Mouse (Mus musculus): ENCODE measurements around the gene Ssmem1. TPM values are rescaled to one million over a fixed set of nuclear protein-coding genes. Genes with fewer than 3 reads are reported as not detected.
A peak's percentile ranks its signal among the peaks of the same experiment; 100 is the strongest.

Ssmem1 gene
- not detected in 2 replicates for total RNA-seq (2014; fragmentation: Nextera tagmentation)
- 0.21 TPM in 1 of 2 replicates, not detected in the other for total RNA-seq (2017)

- peak; percentile 99 for ATAC-seq (replicated peaks; ENCODE audit: poor library complexity, severe bottlenecking)
Observed at GRCm38 (mm10) chr6:30509265-30510239, at the start of gene Ssmem1, which contains the start of gene Tmem209. TSS of gene Ssmem1 (plus strand) at chr6:30509849. TSS of gene Tmem209 (minus strand) at chr6:30509783.

- peak; percentile 39 for ATAC-seq (replicated peaks; ENCODE audit: poor library complexity, severe bottlenecking)
Observed at GRCm38 (mm10) chr6:30460750-30461446, 48.8 kb upstream of the Ssmem1 start.

DNA sequence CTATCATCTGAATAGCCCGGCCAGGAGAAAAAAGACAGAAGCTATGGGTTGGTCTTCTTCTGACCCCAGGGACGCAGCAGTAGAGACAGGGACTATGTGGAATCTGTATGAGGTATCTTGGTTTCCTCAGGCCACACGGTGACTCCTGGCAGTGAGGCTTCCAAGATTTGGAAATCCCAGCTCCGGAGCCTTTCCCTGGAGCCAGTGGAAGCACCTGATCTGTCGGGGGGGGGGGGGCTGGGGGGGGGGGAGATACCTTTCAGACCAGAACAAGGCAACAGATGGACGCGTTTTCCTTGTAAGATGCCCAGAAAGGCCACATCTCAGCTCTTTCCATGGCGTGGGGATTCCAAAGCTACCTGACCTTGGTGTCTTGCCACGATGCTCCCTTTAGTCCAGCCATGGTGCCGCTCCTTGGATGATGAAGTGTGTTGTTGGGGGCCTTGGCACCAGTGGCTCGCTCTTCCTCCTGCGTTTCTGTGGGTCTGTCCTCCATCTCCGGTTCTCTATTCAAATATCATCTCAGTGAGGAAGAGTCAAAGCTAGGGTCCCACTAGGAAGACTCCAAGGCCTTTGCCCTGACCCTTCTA, 47.8 kb upstream of the Ssmem1 start:
- ATAC-seq (replicated peaks; ENCODE audit: poor library complexity, severe bottlenecking): no peak

GRCm38 (mm10) chr6:30462822-30463221, 46.8 kb upstream of the Ssmem1 start:
- no peak for ATAC-seq (replicated peaks; ENCODE audit: poor library complexity, severe bottlenecking)

GRCm38 (mm10) chr6:30465586-30465985, 44.1 kb upstream of the Ssmem1 start:
- ATAC-seq (replicated peaks; ENCODE audit: poor library complexity, severe bottlenecking): no peak

DNA sequence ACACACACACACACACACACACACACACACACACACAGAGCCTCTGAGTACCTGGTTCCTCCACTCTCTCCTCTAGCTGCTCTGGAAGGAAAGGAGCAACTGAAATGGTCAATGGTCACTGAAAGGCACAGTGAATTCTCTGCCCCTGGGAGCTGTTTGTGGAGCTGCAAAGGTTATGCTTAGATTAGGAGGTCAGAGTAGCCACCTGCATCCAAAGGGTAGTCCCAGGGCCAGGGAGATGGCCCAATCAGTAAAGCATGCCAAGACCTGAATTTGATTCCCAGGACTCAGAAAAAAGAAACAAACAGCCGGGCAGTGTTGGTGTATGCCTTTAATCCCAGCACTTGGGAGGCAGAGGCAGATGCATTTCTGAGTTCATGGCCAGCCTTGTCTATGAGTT, 41.6 kb upstream of the Ssmem1 start:
- no peak for ATAC-seq (replicated peaks; ENCODE audit: poor library complexity, severe bottlenecking)

DNA sequence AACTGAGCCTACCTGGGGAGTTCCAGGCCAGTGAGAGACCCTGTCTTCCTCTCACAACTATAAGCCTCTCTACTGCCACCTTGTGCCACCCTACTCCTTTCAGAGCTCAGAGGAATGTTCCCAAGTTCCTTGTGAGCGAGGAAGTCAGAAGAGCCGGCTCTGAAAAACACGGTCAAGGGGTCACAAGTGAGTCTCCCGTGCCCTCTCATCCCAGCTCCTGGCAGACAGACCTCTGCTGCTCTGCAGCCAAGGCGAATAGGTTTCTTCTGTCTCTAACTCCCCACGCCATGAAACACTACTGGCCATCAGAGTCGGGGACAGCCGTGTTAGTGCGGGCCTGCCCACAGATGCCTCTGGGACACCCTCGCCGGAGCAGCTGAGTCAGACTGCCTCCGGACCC, 41.0 kb upstream of the Ssmem1 start:
- ATAC-seq (replicated peaks; ENCODE audit: poor library complexity, severe bottlenecking): peak; percentile 72

- no peak for ATAC-seq (replicated peaks; ENCODE audit: poor library complexity, severe bottlenecking)
Observed at GRCm38 (mm10) chr6:30469370-30469769, 40.3 kb upstream of the Ssmem1 start.

DNA sequence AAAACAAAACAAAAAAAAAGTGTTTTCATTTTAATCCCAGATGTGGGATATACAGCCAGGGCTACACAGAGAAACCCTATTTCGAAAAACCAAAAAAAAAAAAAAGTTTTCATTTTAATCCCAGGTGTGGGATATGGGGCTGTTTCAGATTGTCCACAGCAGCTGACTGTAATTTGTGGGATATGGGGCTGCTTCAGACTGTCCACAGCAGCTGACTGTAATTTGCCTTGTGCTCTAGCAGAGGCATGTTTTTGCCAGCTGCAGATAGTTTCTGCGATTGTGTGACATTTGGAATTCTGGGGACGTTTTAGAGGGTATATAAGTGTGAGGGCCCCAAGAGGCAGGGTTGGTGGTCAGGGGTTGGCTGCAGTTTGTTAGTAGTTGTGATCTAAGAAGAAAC, 37.9 kb upstream of the Ssmem1 start:
- ATAC-seq (replicated peaks; ENCODE audit: poor library complexity, severe bottlenecking): no peak

DNA sequence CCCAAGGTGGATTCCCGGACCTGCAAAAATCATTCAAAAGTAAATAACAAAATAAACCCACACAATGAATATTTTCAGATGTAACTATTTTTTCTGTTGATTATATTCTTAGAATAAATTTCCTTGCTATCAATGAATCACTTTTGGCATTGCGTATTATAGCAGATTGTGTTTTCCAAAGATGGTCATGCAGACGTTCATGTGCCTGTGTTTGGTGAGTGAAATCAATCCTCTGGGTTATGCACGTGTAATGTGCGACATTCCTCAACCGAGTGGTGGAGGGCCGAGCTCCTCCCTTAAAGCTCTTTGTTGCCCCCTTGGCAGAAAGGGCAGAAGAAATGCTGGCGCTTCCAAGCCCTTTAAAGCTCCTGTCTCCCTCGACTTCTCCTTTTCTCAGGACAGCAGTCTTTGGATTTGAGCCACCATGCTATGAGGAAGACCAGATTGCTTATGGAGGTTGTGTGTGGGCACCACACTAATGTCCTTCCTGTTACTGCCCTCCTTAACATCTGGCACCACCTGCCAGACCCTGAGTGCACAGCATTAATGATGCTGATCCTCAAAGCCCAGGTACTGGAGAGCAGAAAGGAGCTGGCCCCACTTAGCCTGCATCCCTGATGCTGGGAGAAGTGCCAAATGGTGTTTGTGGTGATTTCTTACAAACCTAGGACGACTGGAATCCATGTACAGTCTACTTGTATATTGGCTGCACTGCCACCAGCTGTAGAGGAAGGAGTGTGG, 33.5 kb upstream of the Ssmem1 start:
- no peak for ATAC-seq (replicated peaks; ENCODE audit: poor library complexity, severe bottlenecking)

- no peak for ATAC-seq (replicated peaks; ENCODE audit: poor library complexity, severe bottlenecking)
Observed at GRCm38 (mm10) chr6:30477210-30477714, 32.4 kb upstream of the Ssmem1 start.

- ATAC-seq (replicated peaks; ENCODE audit: poor library complexity, severe bottlenecking): no peak
Observed at GRCm38 (mm10) chr6:30477784-30478183, 31.9 kb upstream of the Ssmem1 start.

- ATAC-seq (replicated peaks; ENCODE audit: poor library complexity, severe bottlenecking): no peak
Observed at GRCm38 (mm10) chr6:30479418-30479817, 30.2 kb upstream of the Ssmem1 start.

- ATAC-seq (replicated peaks; ENCODE audit: poor library complexity, severe bottlenecking): no peak
Observed at GRCm38 (mm10) chr6:30482908-30483307, 26.7 kb upstream of the Ssmem1 start.

- ATAC-seq (replicated peaks; ENCODE audit: poor library complexity, severe bottlenecking): no peak
Observed at GRCm38 (mm10) chr6:30486504-30486903, 23.1 kb upstream of the Ssmem1 start.

DNA sequence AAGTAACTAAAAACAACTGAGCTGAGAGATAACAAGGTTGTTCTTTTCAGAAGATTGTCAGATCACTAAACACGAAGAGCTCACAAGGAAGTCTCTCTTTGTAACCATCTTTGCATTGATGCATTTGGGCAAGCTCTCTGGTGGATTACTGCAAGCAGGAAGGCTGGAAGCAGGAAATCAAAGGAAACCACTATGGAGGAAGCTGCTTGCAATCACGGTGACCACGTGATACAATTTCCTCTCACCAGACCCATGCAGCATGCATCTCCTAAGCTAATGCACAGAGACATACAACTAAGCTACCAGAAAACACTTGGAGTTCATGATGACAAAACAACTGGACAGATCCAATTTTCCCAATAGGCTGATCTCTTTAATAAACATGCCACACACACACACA, 10.6 kb upstream of the Ssmem1 start:
- ATAC-seq (replicated peaks; ENCODE audit: poor library complexity, severe bottlenecking): peak; percentile 65

- no peak for ATAC-seq (replicated peaks; ENCODE audit: poor library complexity, severe bottlenecking)
Observed at GRCm38 (mm10) chr6:30508824-30509223, 825 bp upstream of the Ssmem1 start.

DNA sequence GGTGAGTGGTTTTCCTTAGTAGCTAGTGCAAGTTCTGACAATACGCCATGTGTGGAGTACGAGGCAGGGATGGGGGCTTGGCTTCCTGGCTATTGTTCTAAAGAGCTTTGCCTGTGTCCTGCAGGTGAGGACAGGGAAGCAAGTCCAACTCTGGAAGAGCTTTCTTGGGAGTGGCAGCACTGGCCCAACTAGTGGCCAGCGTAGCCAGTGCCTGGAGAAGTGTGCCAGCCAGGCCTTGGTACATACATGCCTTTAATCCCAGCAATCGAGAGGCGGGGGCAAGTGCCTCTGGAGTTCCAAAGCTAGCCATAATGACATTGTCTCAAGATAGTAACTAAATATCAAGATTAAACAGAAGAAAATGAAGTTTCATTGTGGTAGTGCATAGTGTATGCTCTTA, 642 bp downstream of the Ssmem1 start:
- ATAC-seq (replicated peaks; ENCODE audit: poor library complexity, severe bottlenecking): no peak

DNA sequence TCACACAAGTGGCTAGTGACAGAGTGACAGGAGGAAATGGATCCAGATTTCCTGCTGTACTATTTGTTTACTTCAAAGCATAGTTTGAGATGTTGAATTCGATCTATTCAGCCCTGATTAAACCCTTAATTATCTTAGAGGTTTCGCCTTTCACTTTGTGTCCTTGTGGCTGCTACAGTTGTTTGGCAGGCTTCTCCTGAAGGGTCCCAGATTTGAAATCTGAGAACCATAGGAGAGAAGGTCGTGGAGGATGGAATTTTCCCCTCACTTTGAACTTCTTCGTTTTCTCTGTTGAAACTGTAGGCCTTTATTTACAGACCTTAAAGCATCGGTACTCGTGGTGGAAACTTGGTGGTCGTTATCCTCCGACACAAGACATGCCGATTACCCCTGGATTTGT, 4.6 kb downstream of the Ssmem1 start:
- no peak for ATAC-seq (replicated peaks; ENCODE audit: poor library complexity, severe bottlenecking)

GRCm38 (mm10) chr6:30520400-30520799, 10.8 kb downstream of the Ssmem1 start:
- ATAC-seq (replicated peaks; ENCODE audit: poor library complexity, severe bottlenecking): peak; percentile 37; the same call in 1 of the 2 replicates
